Mouse (Mus musculus) heart, postnatal 0 days (tissue): ENCODE data around the gene U2af1l4.

ENCODE experiments used
- CTCF ChIP-seq: IDR thresholded peaks from 2 replicates; pipeline ENCODE4 v1.5.1; 2016; ENCODE audit warnings: antibody characterized with exemption, control low read depth, low read depth
- EP300 ChIP-seq: IDR thresholded peaks from 2 replicates; pipeline ENCODE4 v1.6.1; 2016; ENCODE audit warnings: antibody characterized with exemption, low read depth

DNA sequence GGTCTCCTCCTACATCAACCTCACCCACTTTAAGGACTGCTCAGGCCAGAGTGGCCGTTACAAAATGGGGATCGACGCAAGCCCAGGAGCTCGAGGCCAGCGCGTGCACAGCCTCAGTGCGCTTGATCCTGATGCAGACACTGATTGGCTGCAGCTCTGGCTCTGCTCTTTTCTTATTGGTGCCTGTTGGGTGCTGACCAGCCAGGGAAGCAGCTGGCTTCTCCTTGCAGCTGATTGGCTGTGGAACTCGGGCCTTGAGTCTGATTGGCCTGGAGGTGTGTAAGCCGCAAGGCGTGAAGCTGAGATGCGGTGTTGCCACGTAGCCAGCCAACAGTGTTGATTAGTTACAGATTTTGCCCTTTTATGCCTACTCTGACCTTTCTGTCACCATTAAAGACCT lies 35.7 kb downstream of the U2af1l4 start, which contains the start of gene Zbtb32:
- TF ChIP-seq CTCF: no peak
- no peak for TF ChIP-seq EP300
